Mouse (Mus musculus) stomach, embryonic 15.5 days (tissue): ENCODE data around the gene Ramp1. TPM values are rescaled to one million over a fixed set of nuclear protein-coding genes. Genes with fewer than 3 reads are reported as not detected.

ENCODE experiments used
- ATAC-seq: fragments of 200-750 bp; cut with Nextera tagmentation; 2 replicates; pipeline ENCODE4 v1.8.0; 2017; ENCODE audit warnings: low read depth, moderate number of reproducible peaks, moderate TSS enrichment; ENCODE audit not compliant: insufficient read depth, low FRiP score
- H3K27ac ChIP-seq: fragments of 300-500 bp; sonication (generic); 2 replicates; pipeline ENCODE4 v1.5.1; 2015; ENCODE audit warnings: mild to moderate bottlenecking, inconsistent platforms
- H3K27me3 ChIP-seq: fragments of 300-500 bp; sonication (generic); replicated peaks from 2 replicates; pipeline ENCODE4 v1.6.1; 2015; ENCODE audit warnings: inconsistent platforms
- H3K36me3 ChIP-seq: fragments of 300-500 bp; sonication (generic); 2 replicates; pipeline ENCODE4 v1.6.1; 2015; ENCODE audit warnings: inconsistent platforms
- H3K4me1 ChIP-seq: fragments of 300-500 bp; sonication (generic); 2 replicates; pipeline ENCODE4 v1.6.1; 2015; ENCODE audit warnings: inconsistent platforms
- H3K4me2 ChIP-seq: fragments of 300-500 bp; sonication (generic); 2 replicates; pipeline ENCODE4 v1.6.1; 2015; ENCODE audit warnings: mild to moderate bottlenecking, inconsistent platforms
- H3K4me3 ChIP-seq: fragments of 300-500 bp; sonication (generic); replicated peaks from 2 replicates; pipeline ENCODE4 v1.5.1; 2015; ENCODE audit warnings: inconsistent platforms
- H3K9ac ChIP-seq: fragments of 300-500 bp; sonication (generic); 2 replicates; pipeline ENCODE4 v1.6.1; 2015; ENCODE audit warnings: inconsistent platforms
- H3K9me3 ChIP-seq: fragments of 300-500 bp; sonication (generic); 2 replicates; pipeline ENCODE4 v1.6.1; 2016; ENCODE audit warnings: inconsistent platforms
- WGBS: fragments of 180-500 bp; shearing (Covaris S2); methylation state at CpG from one replicate; pipeline ENCODE4 v1.1.7; 2015; 5-methylcytosine and 5-hydroxymethylcytosine counted together
- polyA plus RNA-seq: library from polyadenylated mRNA; unstranded; fragments of >200 nt; fragmentation: Nextera tagmentation; extraction: Ambion mirVana; gene quantifications from 2 replicates; pipeline ENCODE4 v1.2.1, GENCODE M21; 2015

Gene Ramp1
- polyA plus RNA-seq, 1 experiment from 2014 or later = 5.9 TPM

DNA sequence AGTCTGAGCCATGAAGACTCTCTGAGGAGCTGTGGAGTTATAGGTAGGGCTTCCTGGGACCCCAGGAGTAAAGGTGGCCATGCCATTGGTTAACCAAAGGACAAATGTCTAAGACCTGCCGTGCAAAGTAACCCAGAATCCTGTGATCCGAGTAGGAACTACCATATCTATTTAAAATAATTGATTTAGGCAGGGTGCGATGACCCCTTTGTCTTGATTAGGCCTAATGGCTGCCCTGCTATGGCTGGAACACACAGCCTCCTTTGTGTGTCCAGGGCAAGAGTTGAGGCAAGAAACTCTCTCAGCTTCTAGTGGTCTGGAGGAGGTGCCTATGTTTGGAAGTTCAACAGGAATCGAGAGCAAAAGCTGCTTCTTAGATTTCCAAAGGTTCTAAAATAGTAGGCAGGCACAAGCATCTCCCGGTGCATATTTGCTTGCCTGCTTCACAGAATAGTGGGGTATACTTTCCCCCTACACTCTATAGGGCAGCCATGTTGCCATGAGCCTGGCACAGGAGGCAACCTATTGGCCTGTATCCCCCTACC is 24.7 kb downstream of the Ramp1 start:
- Histone ChIP-seq H3K4me3 (no peak overlapping the region), H3K27me3 (no peaks in the 10 kb centered on the region), H3K4me2 (no peak overlapping the region), H3K36me3 (no peaks in the 10 kb centered on the region), H3K27ac (no peak overlapping the region), H3K9me3 (no peaks in the 10 kb centered on the region), H3K9ac (no peak overlapping the region), H3K4me1 (no peaks in the 10 kb centered on the region)
- ATAC-seq = no peak
- WGBS = 78% methylated on average over 5 of the region's 5 CpGs

DNA sequence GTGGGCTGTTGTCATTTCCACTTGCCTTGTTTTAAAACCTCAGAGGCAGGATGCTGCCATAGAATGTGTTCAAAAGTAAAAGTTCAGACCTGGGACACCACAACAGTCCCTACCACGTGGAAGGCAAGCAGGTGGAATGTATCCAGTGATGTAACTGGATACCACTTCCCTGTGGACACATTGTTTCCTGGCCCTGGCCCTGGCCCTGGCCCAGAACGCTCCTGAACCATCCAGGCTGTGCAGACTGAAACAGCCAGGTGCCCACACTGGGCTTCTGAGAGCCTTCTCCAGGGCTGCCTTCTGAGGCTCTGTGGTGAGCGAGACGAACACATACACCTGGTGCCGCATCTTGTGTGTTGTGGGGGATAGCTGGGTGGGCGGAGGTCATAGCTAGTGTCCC is 26.0 kb downstream of the Ramp1 start:
- no peaks in the 10 kb centered on the region for H3K36me3 ChIP-seq
- no peak overlapping the region for H3K9ac ChIP-seq
- ATAC-seq = no peak
- no peak overlapping the region for H3K27ac ChIP-seq
- no peaks in the 10 kb centered on the region for H3K4me1 ChIP-seq
- no peak overlapping the region for H3K4me3 ChIP-seq
- 70% methylated on average over 6 of the region's 6 CpGs for WGBS
- H3K9me3 ChIP-seq = no peaks in the 10 kb centered on the region
- no peaks in the 10 kb centered on the region for H3K27me3 ChIP-seq
- no peak overlapping the region for H3K4me2 ChIP-seq

DNA sequence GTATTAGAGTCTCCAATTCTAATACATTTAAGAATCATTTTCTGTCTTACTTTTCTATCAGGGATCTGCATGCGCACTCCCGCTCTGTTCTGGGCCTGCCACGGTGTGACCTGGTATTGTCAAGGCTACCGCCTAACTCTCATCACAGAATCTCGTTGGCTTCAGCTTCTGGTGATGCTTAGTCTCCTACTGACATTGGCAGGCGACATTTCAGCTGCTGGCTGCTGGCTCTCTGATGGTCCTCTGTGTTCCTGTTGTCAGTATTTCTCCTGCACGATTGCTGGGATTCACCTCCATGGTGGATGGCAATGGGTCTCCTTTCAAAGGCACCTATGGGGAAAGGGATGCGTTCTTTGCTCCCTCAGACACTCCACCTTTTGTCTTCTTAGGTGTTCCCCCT is 26.7 kb downstream of the Ramp1 start:
- Histone ChIP-seq H3K4me3 (no peak overlapping the region), H3K4me1 (no peaks in the 10 kb centered on the region), H3K9ac (no peak overlapping the region), H3K27ac (no peak overlapping the region), H3K27me3 (no peaks in the 10 kb centered on the region), H3K9me3 (no peaks in the 10 kb centered on the region), H3K4me2 (no peak overlapping the region), H3K36me3 (no peaks in the 10 kb centered on the region)
- WGBS = 83% methylated on average over 8 of the region's 8 CpGs
- ATAC-seq = no peak

DNA sequence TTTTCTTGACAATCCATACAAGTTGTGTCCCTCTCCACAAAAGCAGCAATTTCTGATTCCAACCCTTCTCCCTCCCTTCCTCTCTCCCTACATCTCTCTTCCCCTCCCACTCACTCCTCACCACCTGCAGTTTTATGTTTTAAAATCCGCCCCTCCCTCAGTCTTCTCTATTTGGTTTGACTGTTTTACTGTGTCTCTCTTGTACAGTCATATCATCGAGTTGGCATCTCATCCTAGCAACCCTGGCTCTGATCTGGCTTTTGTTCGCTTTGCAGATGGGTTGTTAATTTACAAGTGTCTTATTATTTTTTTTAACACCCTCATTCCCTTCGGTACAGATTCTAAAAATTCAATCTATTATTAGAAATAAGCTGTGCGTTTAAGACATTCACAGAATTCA is 27.3 kb downstream of the Ramp1 start:
- ATAC-seq = no peak

DNA sequence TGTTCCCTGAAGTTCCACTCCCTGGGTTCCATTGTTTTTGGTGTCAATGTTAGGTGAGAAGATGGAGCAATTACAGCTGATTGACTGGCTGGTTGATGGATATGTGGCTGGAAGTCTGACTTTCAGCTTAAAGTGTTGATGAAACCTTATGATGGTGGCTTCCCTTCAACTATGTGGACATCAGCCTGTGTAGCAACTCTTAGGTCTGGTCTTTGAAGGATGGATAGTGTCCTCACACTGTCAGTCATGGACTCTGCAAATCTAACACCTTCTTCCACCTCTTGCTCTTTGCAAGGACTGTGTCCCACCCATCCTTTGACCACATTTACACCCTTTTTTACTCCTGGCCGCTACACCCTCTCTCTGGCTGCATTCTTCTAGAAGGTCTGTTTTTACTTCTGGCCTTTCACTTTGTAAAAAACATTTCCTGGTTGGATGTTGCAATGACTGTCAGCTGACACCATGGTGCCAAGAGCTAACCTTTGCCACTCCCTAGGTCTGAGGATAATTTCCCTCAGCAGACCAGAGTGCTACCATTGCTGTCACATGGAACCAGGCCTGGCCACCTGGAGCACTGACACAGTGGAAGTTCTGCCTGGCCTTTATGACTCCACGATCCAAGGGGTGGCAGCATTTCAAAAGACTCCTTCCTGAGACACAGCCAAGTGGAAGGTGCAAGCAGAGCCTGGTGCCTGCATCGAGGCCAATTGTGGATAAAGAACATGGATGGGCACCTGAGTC is 27.9 kb downstream of the Ramp1 start:
- WGBS = 57% methylated on average over 3 of the region's 3 CpGs
- H3K4me2 ChIP-seq = no peak overlapping the region
- H3K9me3 ChIP-seq = no peaks in the 10 kb centered on the region
- no peaks in the 10 kb centered on the region for H3K4me1 ChIP-seq
- H3K27ac ChIP-seq = no peak overlapping the region
- no peak overlapping the region for H3K9ac ChIP-seq
- no peak for ATAC-seq
- H3K27me3 ChIP-seq = no peaks in the 10 kb centered on the region
- no peak overlapping the region for H3K4me3 ChIP-seq
- no peaks in the 10 kb centered on the region for H3K36me3 ChIP-seq

More for the DNA sequence above, 27.3 kb downstream of the Ramp1 start:
- H3K4me1 ChIP-seq = no peaks in the 10 kb centered on the region
- no peaks in the 10 kb centered on the region for H3K27me3 ChIP-seq
- no peaks in the 10 kb centered on the region for H3K9me3 ChIP-seq
- no peak overlapping the region for H3K4me2 ChIP-seq
- H3K36me3 ChIP-seq = no peaks in the 10 kb centered on the region
- H3K27ac ChIP-seq = no peak overlapping the region
- 67% methylated on average over 5 of the region's 5 CpGs for WGBS
- H3K9ac ChIP-seq = no peak overlapping the region
- no peak overlapping the region for H3K4me3 ChIP-seq

DNA sequence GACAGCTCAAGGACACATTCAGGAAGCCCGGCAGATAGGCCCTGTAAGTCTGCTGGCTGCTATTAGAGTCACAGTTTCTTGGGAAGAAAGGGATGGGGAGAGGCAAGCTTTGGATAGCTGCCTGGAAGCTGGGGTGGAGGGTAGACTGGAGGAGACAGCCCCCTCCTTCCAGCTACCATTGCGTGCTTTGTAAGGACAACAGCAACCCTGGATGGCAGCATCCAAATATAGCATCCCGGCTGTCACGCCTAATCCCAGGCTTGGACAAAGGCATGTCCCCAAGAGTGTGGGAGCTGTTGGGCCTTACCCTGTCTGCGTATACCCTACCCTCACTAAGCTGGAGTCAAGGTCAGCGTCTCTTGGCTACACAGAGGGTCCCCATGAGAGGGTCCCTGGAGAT is 29.7 kb downstream of the Ramp1 start:
- Histone ChIP-seq H3K4me1 (no peaks in the 10 kb centered on the region), H3K9ac (no peak overlapping the region), H3K9me3 (no peaks in the 10 kb centered on the region), H3K27ac (no peak overlapping the region), H3K4me2 (no peak overlapping the region), H3K27me3 (no peaks in the 10 kb centered on the region), H3K4me3 (no peak overlapping the region), H3K36me3 (no peaks in the 10 kb centered on the region)
- ATAC-seq = no peak
- 87% methylated on average over 6 of the region's 6 CpGs for WGBS

DNA sequence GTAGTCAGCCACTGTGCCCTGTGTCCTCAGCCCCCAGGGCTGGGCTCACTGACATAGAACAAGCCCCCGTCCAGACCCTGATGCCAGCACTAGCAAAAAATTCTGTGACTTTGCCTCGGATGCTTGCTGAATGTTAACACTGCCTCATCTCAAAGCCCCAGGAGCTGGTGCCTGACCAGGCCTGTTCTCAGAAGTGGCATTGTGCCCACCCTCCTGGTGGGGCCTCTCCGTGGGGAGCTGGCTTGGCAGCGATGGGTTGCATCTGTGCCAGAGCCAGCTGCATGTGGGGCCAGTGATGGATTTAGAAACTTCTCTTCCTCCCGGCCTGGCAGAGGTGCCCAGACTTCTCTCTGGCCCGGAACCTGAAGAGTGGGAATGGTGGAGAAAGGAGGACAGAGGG is 30.2 kb downstream of the Ramp1 start:
- no peaks in the 10 kb centered on the region for H3K4me1 ChIP-seq
- H3K27ac ChIP-seq = no peak overlapping the region
- no peak overlapping the region for H3K9ac ChIP-seq
- no peaks in the 10 kb centered on the region for H3K36me3 ChIP-seq
- 75% methylated on average over 6 of the region's 6 CpGs for WGBS
- no peak for ATAC-seq
- no peaks in the 10 kb centered on the region for H3K27me3 ChIP-seq
- no peaks in the 10 kb centered on the region for H3K9me3 ChIP-seq
- no peak overlapping the region for H3K4me3 ChIP-seq
- H3K4me2 ChIP-seq = no peak overlapping the region

DNA sequence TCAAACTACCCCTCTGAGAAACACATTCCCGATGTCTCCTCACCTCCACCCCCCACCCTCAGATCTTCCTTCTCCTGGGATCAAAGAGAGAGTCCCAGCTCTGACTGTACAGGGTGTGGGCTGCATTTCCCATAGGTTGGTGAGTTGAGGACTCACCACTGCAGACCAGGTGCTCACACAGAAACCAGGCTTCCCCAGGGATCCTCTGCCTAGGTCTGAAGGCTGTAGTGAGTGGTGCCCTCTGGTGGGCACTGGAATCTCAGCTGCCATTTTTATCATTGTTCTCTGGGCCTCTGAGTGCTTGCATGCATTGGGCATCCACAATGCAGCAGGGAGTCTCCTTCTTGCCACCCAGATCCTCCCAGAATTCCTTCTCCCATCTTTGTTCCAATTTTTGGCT is 31.5 kb downstream of the Ramp1 start:
- Histone ChIP-seq H3K27ac (no peak overlapping the region), H3K36me3 (no peaks in the 10 kb centered on the region), H3K4me3 (no peak overlapping the region), H3K27me3 (no peaks in the 10 kb centered on the region), H3K4me1 (no peaks in the 10 kb centered on the region), H3K9ac (no peak overlapping the region), H3K4me2 (no peak overlapping the region), H3K9me3 (no peaks in the 10 kb centered on the region)
- 87% methylated on average over 1 of the region's 1 CpGs for WGBS
- peak; percentile 11; the same call in 1 of the 2 replicates for ATAC-seq

DNA sequence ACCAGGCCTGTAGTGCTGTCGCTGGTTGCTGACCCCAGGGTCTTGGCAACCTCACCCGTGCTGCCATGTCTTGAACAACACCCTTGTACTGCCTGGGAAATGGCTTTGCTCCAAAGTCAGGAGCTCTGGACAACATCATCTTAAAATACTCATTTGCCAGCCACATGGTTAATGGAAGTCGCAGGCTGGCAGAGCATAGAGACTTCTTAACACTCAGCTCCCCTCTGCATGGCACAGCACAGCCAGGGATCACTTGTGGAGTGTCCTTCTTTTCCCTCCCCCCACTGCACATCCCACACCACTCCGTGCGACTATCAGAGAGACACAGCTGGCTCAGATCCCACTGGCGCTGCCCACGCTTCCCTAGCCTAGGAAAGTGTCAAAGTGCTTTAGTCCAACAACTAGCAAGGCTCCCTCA is 32.0 kb downstream of the Ramp1 start:
- H3K4me3 ChIP-seq = no peak overlapping the region
- no peak overlapping the region for H3K9ac ChIP-seq
- WGBS = 54% methylated on average over 7 of the region's 7 CpGs
- H3K36me3 ChIP-seq = no peaks in the 10 kb centered on the region
- H3K4me2 ChIP-seq = no peak overlapping the region
- H3K9me3 ChIP-seq = no peaks in the 10 kb centered on the region
- no peaks in the 10 kb centered on the region for H3K4me1 ChIP-seq
- no peak; the same call in 1 of the 2 replicates for ATAC-seq
- H3K27ac ChIP-seq = no peak overlapping the region
- H3K27me3 ChIP-seq = no peaks in the 10 kb centered on the region

DNA sequence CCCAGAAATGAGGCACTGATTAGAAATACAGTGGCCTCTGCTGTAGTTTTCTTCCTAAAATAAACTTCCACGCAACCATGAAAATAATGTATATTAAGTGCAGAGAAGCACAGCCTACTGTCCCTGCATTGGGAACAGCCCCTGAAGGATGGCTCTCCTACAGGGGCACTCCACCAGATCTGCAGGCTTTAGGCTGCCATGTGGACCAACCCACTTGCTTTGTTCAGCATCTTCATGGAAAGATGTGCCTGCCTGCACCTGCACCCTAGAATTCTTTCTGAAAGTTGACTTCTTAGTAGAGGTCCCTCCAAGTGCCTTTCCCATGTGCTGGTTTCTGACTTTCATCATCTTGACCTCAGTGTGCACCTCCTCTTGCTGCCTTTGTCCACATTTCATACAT is 35.6 kb downstream of the Ramp1 start:
- H3K27ac ChIP-seq = no peak overlapping the region
- H3K4me1 ChIP-seq = no peaks in the 10 kb centered on the region
- H3K4me3 ChIP-seq = no peak overlapping the region
- H3K4me2 ChIP-seq = no peak overlapping the region
- no peak overlapping the region for H3K9ac ChIP-seq
- 87% methylated on average over 1 of the region's 1 CpGs for WGBS
- H3K27me3 ChIP-seq = no peaks in the 10 kb centered on the region
- H3K36me3 ChIP-seq = no peaks in the 10 kb centered on the region
- ATAC-seq = no peak
- H3K9me3 ChIP-seq = no peaks in the 10 kb centered on the region

DNA sequence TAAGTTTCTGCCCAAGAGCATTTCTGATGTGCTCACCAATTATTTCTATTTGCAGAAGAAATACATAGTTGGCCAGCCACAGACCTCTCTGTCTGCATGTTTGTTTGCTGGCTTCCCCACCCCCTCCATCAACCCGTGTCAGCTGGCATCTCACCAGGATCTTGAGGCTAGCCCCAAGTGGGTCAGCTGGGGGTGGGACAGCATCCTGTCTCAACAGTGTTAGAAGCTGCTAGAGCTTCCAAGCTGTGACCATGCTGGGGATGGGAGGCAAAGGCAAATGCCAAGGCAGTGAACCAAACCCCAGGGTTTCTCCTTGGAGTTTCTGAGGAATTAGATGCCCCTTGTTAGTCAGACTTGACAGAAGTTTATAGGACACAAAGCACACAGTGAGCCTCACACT is 36.4 kb downstream of the Ramp1 start:
- Histone ChIP-seq H3K36me3 (no peaks in the 10 kb centered on the region), H3K9me3 (no peaks in the 10 kb centered on the region), H3K27me3 (no peaks in the 10 kb centered on the region), H3K4me1 (no peaks in the 10 kb centered on the region), H3K27ac (no peak overlapping the region), H3K4me2 (no peak overlapping the region), H3K4me3 (no peak overlapping the region), H3K9ac (no peak overlapping the region)
- 7% methylated on average over 1 of the region's 1 CpGs for WGBS
- no peak for ATAC-seq

DNA sequence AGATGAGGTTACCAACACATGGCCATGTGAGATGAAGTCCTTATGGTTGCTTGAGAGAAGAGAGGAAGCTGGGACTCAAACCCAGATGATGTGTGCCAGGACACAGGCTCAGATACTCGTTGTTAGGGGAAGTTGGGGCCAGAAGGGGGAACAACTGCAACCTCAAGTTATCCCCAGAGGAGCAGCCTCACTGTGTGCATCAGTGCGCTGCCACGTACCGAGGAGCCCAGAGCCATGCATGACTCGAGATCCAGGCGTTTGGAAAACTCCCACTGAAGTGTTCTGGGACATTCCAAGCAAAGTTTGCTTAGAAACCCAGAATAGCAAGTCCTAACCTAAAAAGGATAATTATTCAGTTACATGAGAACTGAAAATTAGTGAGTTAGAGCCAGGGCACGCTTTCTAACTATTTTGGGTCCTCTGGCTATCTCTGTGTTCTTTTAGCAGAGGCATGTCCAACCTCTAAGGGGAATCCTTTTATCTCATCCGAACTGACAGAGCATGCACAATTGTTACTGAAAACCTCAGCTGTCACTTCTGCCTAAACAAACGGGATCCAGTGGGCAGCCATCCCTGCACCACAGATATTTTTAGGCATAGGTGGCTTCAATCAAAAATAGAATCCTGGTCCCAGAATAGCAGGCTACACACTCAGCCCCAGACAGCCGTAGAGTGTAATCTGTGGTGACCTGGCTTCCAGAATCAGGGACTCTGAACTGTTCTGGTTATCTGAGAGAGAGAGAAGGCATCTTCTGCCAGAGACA is 37.1 kb downstream of the Ramp1 start:
- H3K9me3 ChIP-seq = no peaks in the 10 kb centered on the region
- no peak overlapping the region for H3K9ac ChIP-seq
- WGBS = 47% methylated on average over 10 of the region's 10 CpGs
- no peak overlapping the region for H3K4me2 ChIP-seq
- H3K27ac ChIP-seq = peak overlapping the region; percentile 4; the same call in 1 of the 2 replicates
- no peak overlapping the region for H3K4me3 ChIP-seq
- H3K27me3 ChIP-seq = no peaks in the 10 kb centered on the region
- H3K36me3 ChIP-seq = no peaks in the 10 kb centered on the region
- H3K4me1 ChIP-seq = no peaks in the 10 kb centered on the region
- no peak for ATAC-seq
